Mouse (Mus musculus) induced T-regulatory cell, adult 2 months (primary cell): Measurements from ENCODE around the gene Sdc4.

Experiments used
- DNase-seq: peaks from one replicate; pipeline ENCODE4 v3.0.0-alpha.2; 2012; ENCODE audit warnings: low read depth

Sdc4 gene

GRCm38 (mm10) chr2:164443460-164444000 is at the start of gene Sdc4:
Sdc4 (minus strand) TSS chr2:164443887.
- DNase-seq: no peak

DNA sequence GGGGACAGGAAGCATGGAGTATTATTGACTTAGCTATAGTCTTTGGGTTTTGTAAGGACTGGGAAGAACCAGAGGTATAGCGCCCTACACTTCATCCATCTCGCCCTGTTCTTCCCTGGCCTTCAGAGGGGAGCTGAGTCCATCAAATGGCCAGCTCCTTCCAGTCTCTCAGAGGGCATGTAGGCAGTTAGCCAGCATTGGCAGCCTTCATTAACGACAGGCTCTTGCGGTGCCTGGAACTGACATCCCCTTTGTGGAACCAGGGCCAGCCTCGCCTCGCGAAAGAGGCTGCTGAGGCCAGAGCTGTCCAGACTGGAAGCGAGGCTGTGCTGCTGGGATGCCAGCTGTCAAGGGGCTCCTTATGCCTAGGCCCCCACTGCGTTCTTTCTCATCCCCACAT is 44.1 kb upstream of the Sdc4 start:
- DNase-seq: no peak

DNA sequence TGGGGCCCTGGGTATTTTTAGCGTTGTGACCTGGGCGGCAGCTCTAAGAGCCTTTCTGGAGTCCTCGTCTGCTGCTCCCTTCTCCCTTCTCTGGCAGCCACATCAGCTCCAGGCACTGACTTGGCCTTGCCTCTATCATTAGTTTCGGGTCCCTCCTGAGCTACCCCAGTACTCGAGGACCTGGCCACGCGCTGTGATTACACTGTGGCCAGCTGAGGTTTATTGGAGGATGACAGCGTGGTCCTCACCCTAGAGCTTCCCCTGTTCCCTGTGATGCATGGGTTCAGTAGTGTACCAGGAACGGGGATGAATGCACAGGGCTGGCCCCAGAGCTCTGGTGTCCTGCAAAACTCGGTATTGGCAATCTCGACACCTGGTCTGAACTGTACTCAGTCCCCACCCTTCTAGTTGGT is 43.4 kb upstream of the Sdc4 start:
- DNase-seq: peak; percentile 16

GRCm38 (mm10) chr2:164486258-164487114 is 42.8 kb upstream of the Sdc4 start:
- DNase-seq: peak; percentile 55

GRCm38 (mm10) chr2:164485681-164486257 is 42.1 kb upstream of the Sdc4 start, which contains the start of gene Dbndd2:
Dbndd2 (plus strand) TSS chr2:164486106.
- no peak for DNase-seq

DNA sequence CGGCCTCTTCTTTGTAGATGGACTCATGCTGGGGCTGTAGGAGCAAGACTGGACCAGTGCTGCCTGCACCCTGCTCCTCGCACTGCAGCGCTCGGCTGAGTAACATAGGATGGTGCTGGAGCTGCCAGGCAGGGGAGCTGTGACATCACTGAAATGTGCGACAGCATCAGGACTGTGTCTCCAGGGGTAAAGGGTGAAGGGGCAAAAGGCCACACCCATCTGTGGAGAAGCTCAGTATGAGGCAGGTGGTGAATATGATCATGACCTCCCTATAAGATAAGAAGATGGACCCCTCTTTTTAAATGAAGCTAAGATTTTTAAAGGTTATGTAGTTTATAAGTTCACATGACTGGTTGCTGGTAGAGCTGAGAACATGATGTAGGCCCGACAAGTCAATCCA is 29.9 kb upstream of the Sdc4 start, which contains the start of gene Trp53tg5:
Trp53tg5 (minus strand) TSS at position 101 of the 400 bp plus-strand sequence.
- DNase-seq: no peak

DNA sequence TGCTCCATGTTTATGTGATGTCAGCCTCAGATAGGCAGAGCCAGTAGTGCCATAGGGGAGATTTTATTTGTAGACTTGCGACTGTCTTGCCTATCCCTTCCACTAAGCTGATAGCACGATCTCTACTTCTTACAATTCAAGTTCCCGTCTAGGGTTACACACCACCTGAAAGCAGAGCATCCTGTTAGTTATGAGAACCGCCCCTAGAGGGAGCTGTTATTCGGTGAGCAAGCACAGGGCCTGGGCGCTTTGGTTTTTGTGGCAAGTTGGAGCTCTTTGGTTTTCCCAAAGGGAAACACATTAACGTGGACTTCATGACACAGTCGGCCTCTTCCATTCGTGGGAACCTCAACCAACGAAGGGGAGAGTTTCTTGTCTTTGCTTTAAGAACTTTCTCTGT is 26.6 kb upstream of the Sdc4 start:
- peak; percentile 84 for DNase-seq

GRCm38 (mm10) chr2:164466787-164467186 is 23.1 kb upstream of the Sdc4 start:
- no peak for DNase-seq

GRCm38 (mm10) chr2:164465161-164465560 is 21.5 kb upstream of the Sdc4 start:
- DNase-seq: no peak

DNA sequence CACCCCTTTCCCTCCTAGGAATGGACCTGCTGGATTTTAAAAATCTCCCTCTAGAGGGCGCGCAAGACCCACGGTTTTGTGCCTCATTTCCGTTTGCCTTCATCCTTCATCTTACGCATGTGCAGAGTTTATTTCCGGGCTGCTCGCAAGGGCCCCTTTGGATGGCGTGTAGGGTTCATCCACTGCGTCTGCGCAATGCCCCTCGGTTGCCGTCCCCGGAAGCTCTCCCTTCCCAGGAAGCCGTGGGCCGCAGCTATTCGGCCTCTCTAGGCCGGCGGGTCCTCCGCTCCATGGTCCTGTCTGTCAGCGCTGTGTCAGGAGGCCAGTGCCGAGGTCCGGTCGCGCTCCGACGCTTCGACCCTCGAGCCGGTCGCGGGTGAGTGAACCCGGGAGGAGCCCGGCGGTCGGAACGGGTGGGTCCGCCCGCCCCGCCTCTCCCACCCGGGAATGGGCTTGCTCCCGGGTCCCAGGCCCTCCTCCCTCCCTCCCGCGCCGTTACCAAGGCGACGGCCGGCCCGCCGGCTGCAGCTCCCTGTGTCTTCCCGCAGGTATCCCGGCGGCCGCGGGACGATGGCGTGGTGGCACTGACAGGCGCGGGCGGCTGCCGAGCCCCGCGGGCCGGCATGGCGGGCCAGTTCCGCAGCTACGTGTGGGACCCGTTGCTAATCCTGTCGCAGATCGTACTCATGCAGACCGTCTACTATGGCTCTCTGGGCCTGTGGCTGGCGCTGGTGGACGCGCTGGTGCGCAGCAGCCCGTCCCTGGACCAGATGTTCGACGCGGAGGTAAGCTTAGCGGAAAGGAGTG is 17.3 kb upstream of the Sdc4 start, which contains the start of gene Gm20458:
Gm20458 (plus strand) TSS at position 223 of the 807 bp plus-strand sequence.
- peak; percentile 98 for DNase-seq

DNA sequence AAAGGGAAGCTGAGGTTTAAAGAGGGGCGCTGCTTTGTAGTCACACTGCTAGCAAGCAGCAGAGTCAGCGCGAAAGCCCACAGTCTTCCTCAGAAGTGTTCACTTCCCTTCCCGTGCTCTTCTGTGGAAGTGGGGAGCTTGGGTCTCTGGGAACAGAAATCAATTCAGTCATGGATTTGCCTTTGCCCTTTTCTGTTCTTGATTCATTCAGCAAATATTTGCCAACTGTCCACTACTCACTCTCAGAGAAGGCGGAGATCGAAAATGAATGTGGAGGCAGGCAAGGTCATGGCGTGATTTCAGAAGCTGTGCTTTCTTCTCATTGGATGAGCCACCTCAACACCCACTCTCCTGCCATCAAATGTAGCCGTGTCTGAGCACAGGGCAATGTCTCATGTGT is 14.8 kb upstream of the Sdc4 start:
- DNase-seq: no peak

- peak; percentile 35 for DNase-seq
These were observed 14.3 kb upstream of the Sdc4 start for GRCm38 (mm10) chr2:164457942-164458341.

DNA sequence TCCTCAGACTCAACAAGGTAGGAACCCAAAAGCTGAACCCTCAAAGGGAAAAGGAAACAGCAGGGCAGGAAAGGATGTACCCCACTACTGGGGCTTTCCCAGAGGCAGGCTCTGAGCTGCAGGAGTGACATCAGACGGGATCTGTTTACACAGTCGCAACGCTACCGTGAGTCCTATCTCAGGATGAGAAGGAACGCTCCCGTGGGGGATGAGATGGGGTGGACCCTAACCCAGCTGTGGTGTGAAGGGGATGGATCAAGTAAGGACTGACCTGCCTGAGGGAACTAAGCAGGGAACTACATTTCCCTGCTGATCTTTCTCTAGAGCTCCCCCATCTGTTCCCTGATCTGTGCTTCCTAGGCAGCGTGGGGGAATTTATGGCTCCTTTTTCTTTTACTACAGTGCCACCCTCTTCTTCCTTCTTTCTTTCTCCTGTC is 13.2 kb upstream of the Sdc4 start, which contains the start of gene Sys1:
Sys1 (plus strand) TSS at position 101 of the 437 bp plus-strand sequence.
- DNase-seq: peak; percentile 81

- DNase-seq: no peak
These were observed 12.7 kb upstream of the Sdc4 start for GRCm38 (mm10) chr2:164456413-164456812.

GRCm38 (mm10) chr2:164455421-164456190 is 11.9 kb upstream of the Sdc4 start:
- DNase-seq: no peak

GRCm38 (mm10) chr2:164454846-164455245 is 11.2 kb upstream of the Sdc4 start:
- no peak for DNase-seq

DNA sequence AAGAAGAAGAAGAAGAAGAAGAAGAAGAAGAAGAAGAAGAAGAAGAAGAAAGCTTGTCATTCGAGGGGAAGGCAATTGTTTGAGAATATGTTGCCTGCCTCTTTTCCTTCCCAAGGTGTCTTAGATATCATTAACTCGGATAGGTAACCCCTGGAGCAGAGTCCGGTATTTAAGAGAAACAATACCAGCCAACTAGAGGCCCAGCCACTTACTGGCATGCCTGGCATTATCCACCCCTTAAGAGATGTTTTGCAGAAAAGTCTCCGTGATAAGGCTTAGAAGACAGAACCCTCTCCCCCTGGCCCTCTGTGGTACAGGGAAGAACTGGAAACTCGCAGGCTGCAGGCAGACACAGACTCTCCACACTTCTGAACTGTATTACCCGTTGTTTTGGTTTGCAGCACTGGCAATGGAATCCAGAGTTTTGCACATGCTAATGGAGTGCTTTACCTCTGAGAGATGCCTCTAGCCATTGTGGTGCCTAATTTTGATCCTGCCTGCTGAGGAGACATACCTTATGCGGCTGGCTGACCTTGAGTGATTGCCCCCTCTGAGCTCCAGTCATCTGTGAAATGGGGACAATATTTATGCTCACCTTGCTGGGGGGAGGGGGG is 10.3 kb upstream of the Sdc4 start:
- no peak for DNase-seq

DNA sequence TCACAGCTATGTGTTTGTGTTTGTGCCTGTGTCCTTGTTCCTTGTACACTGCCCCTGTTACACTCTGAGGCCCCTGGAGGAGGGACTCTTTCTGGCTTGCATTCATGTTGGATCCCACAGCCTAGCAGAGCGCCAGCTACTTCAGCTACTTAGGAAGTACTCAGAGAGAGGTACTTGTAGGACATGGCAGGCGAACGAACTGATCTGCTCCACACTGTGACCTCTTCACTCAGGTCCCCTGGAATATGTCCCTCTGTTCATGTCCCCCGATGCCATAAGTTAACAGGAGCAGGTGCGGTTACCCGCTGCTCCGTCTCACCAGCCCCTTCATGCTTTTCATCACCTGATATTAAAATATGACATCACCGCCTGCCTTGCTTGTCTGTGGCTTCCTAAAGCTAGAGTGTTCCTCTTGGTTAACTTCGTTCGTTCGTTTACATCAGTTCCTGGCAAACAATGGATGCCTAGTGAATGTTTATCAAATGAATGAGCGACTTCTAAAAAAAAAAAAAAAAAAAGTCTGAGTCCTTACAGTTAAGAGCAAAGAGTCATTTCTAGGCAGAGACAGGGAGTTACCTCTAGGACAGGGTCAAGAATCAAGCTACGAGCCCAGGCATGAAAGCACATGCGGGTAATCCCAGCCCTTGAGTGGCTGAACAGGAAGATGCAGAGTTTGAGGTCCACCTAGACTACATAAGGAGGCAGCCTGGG is 9.5 kb upstream of the Sdc4 start:
- DNase-seq: no peak

DNA sequence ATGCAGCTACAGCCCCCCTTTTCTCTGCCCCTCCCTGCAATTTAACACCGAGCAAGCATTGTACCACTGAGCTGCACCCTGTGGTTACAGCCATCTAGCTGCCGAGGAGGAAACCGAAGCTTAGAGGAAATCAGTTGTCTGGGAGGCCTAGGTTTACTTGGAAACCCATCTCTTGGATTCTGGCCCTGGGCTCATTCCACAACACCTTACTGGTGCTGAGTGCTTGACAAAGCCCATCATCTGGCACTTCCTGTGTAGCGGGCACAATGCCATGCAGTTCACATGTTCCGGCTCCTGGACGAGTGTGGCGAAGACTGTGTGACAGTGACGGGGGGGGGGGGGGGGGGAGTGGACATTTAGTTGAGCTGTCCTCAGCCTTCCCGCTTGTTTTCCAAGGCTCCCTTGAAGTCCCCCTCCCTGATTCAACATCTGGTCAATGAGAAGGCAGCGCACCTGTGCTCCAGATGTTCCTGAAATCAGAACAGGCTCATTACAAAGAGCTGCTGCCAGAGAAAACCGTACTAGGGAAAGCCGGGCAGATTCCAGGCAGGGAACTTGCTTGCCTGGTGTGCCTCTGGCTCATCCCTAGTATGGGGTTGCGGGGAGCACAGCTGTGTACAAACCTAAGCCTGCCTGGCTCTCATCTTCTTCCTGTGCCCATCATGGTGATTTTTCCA is 8.5 kb upstream of the Sdc4 start:
- no peak for DNase-seq
